Mouse (Mus musculus): ENCODE measurements around the gene Rd3l.
A peak's percentile ranks its signal among the peaks of the same experiment; 100 is the strongest.

The Rd3l gene

GRCm38 (mm10) chr12:111980887-111981367 is at the start of gene Rd3l:
TSS of gene Rd3l (minus strand) at chr12:111981317.
- no peak for DNase-seq

GRCm38 (mm10) chr12:112027408-112027807 is 46.3 kb upstream of the Rd3l start:
- DNase-seq = no peak

GRCm38 (mm10) chr12:112025907-112026645 is 45.0 kb upstream of the Rd3l start:
- DNase-seq = no peak

GRCm38 (mm10) chr12:112025457-112025856 is 44.3 kb upstream of the Rd3l start:
- DNase-seq = no peak

GRCm38 (mm10) chr12:112024581-112025310 is 43.6 kb upstream of the Rd3l start:
- no peak for DNase-seq

- no peak for DNase-seq
These were observed 42.2 kb upstream of the Rd3l start for GRCm38 (mm10) chr12:112023306-112023705.

DNA sequence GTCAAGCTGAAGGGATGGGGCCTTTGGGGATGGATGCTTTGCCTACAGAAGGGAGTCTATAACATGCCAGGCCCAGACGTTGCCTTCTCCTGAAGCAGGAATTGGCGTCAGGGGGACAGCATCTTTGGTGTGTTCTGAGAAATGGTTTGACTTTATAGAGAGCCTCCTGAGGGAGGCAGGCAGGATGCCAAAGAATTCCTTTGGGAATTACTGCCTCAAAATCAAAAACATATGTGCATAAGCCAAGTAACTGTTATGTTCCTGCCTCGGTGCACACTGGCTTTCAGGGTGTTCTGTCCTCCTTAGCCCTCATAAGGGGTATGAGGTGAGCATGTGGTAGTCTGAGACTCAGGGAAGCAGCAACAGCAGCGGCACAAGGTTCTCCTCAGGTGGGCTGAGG is 35.2 kb upstream of the Rd3l start:
- DNase-seq = no peak

GRCm38 (mm10) chr12:112013271-112013801 is 32.2 kb upstream of the Rd3l start:
- no peak for DNase-seq

DNA sequence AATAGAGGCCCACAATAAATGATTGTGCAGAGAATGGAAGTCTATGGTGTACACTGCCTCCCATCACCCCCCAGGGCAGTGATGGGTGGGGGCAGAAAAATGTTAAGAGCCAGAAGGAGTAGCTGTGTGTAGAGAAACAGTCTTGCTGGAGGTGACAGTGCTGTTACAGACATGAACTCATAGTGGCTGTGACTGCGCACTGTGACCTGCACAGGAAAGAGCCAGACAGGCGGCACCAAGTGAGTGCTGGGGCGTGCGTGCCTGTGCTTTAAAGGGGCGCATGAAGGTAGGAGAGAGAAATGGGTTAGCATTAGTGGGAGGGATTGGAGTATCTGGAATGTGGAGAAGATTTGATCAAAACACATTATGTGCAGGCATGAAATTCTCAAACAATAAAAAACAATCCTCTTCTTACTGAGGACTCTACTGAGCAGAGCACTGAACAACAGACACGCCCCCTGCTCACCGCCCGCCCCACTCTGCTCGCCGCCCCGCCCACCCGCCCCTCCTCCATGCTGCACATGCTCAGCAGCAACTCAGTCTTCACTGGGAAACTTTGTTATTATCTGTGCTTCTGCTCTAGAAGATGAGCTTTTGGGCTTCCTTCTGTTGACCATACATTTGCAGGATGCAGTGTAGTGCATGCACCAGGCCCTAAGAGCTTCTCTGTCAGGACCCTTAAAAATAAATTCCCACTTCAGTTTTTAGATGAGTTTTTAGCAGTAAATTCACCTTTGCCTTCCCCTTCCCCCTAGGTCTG is 31.6 kb upstream of the Rd3l start:
- DNase-seq = no peak

DNA sequence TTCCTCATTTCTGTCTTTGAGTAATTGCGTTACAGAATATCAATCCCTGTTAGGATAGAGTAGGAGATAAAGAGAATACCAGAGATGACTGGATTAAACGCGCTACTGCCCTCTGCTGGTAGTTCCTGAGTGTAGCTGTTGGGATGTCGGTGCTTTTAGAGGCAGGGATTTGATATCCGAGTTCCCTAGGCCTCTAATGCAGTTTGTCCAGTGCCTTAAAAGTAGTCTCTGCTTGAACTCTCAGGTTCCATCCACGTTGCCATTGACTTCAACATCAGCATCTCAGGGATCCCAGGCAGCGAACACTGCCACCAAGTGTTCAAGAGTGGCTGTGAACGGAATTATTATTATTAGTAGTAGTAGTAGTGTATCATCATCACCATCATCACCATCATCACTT is 20.1 kb upstream of the Rd3l start:
- DNase-seq = peak; percentile 67 to 76

DNA sequence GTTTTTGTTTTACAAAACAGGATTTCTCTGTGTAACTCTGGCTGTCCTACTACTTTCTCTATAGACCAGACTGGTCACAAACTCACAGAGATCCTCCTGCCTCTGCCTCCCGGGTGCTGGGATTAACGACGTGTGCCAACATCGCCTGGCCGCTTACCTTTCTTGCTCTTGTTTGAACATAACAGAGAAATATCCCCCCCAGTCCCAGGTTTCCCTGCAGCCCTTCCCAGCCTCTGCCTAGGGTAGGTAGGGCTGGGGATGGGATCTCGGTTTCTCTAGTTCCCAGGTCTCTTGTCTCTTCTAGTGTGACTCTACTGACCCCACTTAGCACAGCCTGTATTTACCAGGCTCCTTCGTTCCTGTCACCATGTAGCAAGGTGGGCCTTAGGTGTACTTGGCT is 18.6 kb upstream of the Rd3l start:
- no peak for DNase-seq

GRCm38 (mm10) chr12:111995161-111995560 is 14.0 kb upstream of the Rd3l start:
- no peak for DNase-seq

DNA sequence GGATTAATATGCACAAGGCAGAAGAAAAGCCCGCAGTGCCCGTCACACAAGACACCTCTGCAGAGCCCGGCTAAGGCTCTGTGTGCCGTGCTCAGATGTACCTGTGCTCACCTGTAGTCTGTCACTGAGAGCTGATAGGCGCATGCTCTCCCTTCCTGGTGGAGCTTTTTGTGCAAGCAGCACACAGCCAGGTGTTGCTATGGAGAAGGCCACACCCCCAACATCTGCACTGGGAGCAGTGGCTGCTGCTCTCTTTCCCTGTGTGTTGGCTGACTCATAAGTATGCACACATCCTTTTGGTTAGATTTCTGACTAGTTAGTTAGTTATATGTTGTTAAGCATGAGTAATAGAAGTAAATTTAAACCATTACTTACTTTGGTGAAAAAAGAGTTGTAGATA is 11.5 kb upstream of the Rd3l start:
- no peak for DNase-seq

GRCm38 (mm10) chr12:111986756-111987155 is 5.6 kb upstream of the Rd3l start:
- no peak for DNase-seq

DNA sequence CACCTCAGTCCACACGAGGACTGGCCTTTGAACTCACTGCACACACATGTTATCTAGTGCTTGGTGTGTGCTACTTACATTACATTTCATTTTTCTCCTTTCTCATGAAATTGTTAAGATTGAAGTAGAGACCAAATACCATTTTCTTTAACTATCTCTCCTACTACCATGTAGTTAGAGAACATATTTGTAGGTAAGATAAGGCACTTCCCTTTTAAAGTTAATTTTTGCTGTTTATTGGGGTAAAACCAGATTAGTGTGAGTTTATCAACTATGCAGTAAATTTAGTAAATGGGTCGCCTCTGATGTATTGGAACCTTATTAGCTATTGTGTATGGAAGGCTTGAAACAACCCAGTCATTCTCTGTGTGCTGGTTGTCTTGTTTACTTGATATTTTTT is 2.0 kb upstream of the Rd3l start:
- DNase-seq = no peak

DNA sequence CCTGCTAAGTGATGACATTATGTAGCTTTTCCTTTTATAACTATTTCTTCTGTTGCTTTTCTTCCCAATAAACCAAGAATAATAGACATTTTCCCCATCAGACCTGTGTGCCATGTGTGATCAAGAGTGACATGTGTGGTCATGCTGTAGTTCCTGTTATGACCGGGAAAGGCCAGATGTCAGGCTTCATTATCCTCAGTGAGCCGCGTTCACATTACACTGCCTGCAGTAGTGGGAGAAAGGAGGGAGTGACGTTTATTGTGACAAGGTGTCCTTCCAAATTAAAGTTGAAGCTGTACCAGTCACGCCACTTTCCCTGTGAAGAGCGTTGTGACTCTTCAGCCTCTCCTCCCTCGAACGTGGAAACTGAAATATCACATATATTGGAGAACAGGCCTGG is 714 bp upstream of the Rd3l start:
- no peak for DNase-seq

- DNase-seq = no peak
These were observed 2.8 kb downstream of the Rd3l start for GRCm38 (mm10) chr12:111978274-111978673.

DNA sequence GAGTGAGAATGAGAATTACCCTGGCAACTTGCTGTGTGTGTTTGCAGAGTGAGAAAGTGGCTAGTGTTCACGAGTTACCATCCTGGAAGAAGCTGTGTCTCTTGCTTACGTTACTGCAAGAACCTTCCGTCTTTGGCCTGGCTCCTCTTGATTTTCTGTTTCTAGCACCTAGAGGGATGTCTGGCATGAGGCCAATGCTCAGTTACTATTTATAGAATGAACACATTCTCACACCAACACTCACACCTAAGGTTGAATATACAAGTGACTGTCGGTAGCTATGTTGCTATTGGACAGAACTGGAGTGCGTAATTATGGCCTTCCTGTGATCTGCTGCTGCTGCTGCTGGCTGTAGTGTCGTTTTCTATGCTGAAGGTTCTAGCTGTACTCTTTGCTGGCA is 4.0 kb downstream of the Rd3l start:
- no peak for DNase-seq

- no peak for DNase-seq
These were observed 6.5 kb downstream of the Rd3l start for GRCm38 (mm10) chr12:111974578-111974977.

GRCm38 (mm10) chr12:111972504-111972903 is 8.6 kb downstream of the Rd3l start:
- no peak for DNase-seq

DNA sequence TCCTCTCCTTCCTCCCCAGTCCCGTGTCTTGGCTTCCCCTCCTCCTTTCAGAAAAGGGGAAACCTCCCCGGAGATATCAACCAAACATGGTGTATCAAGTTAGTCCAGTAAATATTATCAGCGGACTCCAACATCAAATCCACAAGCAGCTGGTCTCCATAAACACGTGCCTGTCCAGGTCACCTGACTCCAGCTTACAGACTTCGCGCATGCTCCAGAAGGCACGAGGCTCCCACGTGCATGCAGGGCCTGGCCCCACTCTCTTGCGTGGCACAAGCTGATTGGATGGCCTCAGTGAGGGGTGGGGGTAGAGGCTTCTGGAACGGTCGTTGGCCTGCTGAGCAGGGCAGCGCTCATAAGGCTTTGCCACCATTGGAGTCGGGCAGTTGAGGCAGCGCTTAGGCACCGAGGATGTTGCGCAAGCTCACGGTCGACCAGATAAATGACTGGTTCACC is 9.9 kb downstream of the Rd3l start, which contains the start of gene Tdrd9:
TSS of gene Tdrd9 (plus strand) at position 329 of the 456 bp plus-strand sequence.
- no peak for DNase-seq

DNA sequence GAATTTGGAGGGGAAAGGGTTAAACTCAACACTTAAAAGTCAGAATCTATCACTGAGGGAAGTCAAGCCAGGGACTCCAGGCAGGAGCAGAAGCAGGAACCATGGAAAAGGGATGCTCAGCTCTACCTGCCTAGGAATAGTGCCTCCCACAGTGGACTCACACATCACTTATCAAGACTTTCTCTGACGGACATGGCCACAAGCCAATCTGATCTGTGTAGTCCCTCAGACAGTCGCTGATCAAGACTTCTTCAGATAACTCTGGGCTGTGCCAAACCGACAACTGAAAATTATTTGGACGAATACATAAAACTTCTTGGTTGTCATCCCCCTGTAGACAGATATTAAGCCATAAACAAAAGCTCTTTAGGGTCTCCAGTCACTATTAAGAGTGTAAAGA is 11.0 kb downstream of the Rd3l start:
- no peak for DNase-seq

DNA sequence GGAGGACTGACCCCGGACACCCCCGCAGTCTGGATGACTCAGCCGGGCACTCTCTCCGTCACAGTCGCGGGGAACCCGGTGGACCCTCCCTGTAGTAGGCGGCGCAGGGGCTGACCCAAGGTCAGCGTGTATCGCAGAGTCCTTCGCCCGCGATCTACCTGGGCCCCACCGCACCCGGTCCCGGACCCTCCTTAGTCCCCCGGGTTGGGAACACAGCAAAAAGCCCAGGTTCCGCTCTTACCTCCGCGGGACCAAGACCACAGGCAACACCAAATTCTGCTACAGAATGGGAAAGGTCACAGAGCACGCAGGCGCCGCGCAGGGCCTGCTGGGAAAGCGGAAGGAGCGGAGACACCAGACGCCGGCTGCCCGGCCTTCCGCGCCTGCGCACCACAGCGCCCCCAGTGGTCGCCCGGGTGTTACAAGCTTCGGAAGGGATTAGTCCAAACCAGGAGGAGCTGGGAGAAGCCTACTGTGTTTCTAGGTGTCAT is 14.4 kb downstream of the Rd3l start, which contains the start of gene Atp5mpl:
TSS of gene Atp5mpl (minus strand) at position 295 of the 491 bp plus-strand sequence.
- peak; percentile 95 to 100 for DNase-seq

Data from cerebellum, adult 18-20 months (tissue).